Mouse (Mus musculus) cerebellum, adult 9-11 months (tissue): Measurements from ENCODE around the gene Ifnab.
A peak's percentile ranks its signal among the peaks of the same experiment; 100 is the strongest.

Experiments used
- DNase-seq: peaks from one replicate; pipeline ENCODE4 v3.0.0; 2022

The Ifnab gene

DNA sequence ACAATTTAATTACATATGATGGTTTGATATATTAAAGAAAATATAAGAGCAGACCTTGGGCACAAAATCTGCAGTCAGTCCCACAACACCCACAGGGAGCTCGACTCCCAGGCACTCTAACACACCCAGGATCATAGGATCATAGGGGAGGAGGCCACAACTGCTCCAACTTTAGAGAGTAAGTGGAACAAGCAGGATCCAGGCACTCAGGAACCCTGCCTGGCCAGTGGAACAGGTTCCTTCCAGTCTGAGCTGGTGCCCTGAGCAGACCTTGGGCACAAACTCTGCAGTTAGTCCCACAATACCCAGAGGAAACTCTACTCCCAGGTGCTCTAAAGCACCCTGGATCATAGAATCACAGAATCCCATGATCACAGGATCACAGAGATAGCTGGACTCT is 35.7 kb downstream of the Ifnab start:
- no peak for DNase-seq

DNA sequence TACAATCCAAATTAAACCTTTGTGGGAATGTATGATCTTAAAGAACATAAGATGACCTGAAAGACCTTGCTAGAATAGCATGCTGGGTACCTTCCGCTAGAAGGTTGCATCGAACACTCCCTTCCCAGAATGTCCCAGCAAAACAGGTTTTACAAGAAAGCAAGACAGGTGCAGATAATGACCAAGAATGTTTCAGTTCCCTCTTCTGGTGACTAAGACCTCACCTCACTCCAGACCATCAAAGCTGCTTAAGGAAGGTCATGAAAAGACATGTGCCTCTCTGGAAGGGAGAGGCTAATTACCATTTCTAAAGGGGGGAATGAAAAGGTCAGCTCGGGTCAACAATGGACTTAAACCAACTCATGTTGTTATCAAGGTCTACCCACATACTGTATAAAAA is 37.5 kb downstream of the Ifnab start:
- DNase-seq = no peak

DNA sequence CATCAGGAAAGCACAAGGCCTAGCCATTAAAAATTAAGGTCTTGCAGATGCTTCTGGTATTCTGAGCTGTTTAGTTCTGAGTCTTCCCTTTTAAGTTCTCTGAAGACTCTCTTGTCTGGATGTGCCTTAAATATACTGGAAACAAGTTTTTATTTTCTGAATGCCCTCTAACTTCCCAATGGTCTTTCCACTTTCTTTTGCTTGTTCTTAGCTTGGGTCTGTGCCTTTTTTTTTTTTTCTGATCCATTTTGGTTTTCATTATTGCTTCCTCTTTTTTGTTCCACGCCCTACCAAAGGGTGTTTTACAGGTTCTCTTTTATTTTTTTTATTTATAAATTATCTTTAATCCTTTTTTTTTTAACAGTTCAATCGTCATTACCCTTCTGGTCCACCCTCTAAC is 46.8 kb downstream of the Ifnab start, which contains the start of gene Ifna13:
Gene Ifna13 (minus strand): TSS at position 101 of the 400 bp plus-strand sequence.
- DNase-seq = no peak

DNA sequence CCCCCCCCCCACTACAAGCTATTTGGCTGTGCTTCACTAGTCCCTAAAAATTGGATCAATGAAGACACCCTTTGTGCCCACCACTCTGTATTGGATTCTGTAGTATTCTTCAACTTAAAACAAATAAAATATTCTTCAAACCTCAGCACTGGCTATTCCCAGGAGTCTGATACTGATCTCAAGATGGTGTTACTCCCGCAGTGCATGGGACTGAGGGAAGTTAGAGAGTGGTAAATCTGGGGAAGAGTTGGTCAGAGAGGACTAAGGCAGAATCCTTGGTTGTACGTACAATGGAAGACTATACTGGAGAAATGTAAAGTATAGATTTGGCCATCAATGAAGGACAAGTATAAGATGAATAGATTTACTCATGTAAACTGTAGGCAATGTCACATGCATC is 48.6 kb downstream of the Ifnab start:
- no peak for DNase-seq

DNA sequence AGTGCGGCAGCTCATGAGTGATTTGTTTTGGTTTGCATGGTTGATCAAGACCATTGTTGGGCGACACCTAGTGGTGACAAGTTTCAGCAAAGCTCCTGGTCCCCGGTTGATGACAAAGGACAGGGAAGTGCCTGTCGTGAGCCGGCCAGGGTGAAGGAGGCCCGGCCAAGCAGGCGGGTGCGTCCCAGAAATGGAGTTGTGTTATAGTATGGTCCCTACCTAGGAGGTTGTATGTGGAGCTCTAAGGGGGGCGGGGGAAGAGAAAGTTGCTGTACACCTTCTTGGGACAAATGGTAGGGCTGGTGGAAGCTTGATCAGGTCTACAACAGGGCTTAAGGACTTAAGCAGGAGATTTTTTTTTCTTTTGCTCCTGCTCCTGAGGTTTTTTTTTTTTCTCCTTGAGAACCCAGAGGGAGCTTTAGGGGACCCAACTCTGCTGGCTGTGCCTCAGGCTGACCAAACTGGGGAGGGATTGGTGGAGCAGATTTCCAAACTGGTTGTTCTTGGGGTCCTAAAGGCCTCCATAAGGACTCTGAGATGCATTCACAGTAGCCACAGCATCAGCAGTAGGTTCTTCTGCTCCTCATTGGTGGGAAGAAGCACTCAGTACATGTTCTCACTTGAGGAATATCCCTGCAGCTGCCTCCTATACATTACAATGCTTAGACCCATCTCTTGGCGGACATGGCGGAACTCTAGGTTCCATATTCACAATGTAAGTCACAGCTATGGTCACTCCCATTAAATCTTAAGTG is 49.9 kb downstream of the Ifnab start:
- DNase-seq = peak; percentile 82

DNA sequence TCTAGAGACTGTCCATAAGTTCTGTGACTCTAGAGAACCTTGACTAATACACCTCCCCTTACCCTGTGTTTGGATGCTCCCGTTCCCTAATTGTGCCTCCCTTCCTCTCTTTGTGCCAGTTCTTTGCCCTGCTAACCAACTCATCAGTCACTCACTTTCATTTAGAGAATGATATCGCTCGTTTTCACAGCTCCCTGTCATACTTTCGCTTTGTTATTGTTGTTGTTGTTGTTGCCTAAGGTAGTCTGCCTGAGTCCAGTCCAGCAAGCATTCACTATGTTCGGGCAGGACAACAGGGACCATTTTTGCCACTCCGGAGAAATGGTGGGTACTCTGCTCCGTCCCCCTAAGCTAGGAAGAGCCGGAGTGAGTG is 50.5 kb downstream of the Ifnab start:
- DNase-seq = no peak
